Mouse (Mus musculus) thymus, postnatal 0 days (tissue): Measurements from ENCODE around the gene Dtx2. TPM values are rescaled to one million over a fixed set of nuclear protein-coding genes. Genes with fewer than 3 reads are reported as not detected.
"Not testable (repeated sequence)": the region's sequence is repeated elsewhere in the genome, so short reads cannot be mapped to it uniquely, and the experiment has no call there.

Experiments
- DNase-seq: peaks from one replicate; pipeline ENCODE4 v3.0.0-alpha.2; 2015; ENCODE audit warnings: low spot score
- polyA plus RNA-seq: library from polyadenylated mRNA; unstranded; fragments of >200 nt; fragmentation: Nextera tagmentation; extraction: Ambion mirVana; gene quantifications from 2 replicates; pipeline ENCODE4 v1.2.1, GENCODE M21; 2015

Dtx2 gene
- polyA plus RNA-seq, 1 experiment from 2014 or later, result 46.0 TPM

DNA sequence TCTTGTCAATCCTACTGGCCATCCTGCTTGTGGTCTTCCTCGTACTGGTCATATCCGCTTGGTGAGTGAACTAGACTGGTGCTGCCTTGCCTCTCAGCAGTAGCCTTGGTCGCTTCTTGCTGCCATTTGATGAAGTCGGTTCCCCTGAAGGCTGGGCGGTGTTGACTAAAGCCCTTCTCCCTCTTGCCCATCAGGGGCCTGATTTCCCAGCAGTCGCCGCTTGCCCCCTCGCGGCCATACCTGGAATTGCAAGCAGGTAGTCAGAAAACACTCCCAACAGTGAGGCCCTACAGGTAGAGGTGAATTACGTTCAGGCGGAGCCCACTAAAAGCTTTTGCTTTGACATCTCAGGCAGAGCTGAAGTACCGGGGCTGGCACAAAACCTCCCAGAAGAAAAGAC, 67.0 kb downstream of the Dtx2 start:
- peak; percentile 71 for DNase-seq

DNA sequence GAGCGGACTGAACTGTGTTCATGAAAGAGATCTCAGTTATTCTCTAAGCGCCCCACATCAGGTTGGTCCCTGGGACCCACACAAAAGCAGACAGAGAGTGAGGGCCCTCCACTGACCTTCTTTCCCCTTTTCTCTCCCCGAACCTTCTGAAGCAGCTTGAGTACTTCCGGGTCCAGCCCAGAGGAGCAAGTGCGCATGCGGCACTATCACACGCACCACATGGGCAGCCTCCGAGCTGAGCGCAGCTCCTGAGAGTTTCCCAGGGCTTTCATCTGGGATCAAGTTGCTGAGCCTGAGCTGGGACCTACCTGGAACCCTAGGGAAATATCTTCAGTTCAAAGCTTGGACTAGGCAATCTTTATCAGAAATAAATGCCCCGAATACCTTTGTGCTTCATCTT, 69.3 kb downstream of the Dtx2 start:
- no peak for DNase-seq

DNA sequence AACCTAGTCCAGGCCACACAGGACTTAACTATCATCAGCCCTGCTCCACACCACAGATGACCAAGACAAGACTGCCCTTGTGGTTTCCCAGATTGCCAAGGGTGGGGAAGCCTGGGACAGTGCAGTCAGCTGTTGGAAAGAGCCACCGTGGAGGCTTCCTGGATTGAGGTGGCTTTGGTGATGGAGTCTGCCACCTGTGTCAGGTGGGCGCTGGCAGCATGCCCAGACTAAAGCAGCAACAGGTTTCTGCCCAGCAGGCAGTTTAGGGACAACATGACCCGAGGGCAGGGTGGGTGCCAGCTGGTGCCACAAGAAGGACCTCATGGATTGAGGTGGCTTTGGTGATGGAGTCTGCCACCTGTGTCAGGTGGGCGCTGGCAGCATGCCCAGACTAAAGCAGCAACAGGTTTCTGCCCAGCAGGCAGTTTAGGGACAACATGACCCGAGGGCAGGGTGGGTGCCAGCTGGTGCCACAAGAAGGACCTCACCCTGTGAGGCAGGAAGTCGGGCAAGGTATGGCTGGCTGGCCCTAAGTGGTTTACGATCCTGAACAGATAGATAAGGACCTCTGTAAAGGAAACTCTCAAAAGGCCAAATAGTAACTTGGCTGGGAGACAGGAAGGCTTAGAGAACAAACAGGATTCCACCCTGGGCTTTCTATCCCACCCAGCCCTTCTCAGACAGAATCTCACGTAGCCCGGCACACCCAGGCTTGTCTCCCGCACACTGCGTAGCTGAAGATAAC, 72.0 kb downstream of the Dtx2 start:
- DNase-seq, result not testable (repeated sequence)

DNA sequence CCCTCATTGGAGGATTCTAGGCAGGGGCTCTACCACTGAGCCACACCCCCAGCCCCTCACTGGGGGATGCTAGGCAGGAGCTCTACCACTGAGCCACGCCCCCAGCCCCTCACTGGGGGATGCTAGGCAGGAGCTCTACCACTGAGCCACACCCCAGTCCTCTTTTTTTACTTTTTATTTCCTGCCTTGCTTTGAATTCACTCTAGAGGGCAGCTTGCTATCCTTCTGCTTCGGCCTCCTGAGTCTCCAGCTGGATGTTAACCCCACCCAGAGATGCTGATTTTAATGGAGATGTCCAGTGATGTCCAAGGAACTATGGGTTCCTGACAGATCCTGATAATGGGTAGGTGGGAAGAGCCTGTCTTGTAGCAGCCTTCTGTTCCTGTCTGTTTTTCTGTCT, 74.8 kb downstream of the Dtx2 start:
- DNase-seq, result no peak

DNA sequence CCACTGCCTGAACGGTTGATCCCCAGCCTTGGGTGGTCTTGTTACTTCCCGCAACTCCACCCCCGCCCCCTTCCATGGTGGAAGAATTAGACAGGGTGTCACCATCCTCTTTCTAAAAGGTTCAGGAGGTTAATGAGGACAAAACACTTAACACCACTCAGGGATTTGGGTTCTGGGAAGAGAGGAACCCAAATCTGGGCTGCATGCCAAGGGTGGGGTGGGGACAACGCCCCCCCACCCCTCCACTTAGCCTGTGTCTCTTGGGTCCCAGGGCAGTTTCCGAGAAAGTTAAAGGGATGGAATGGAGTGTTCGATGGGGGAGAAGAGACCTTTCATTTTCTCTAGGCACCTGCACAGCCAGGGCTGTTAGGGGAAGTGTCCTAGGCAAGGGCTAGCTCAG, 78.5 kb downstream of the Dtx2 start:
- DNase-seq, result no peak

DNA sequence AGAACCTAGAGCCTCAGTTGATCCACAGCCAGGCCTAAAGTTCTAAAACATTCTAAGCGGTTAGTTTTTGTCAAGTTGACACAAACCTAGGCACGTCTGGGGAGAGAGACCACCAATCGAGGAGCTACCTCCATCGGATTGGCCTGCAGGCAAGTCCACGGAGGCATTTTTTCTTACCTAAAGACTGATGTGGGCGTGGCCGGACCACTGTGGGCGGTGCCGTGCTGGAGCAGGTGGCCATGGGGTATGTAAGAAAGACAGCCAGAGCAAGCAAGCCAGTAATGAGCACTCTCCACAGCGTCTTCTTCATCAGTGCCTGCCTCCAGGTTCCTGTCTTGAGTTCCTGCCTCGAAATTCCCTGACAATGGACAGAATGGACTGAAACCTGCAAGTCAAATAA, 78.9 kb downstream of the Dtx2 start:
- no peak for DNase-seq

DNA sequence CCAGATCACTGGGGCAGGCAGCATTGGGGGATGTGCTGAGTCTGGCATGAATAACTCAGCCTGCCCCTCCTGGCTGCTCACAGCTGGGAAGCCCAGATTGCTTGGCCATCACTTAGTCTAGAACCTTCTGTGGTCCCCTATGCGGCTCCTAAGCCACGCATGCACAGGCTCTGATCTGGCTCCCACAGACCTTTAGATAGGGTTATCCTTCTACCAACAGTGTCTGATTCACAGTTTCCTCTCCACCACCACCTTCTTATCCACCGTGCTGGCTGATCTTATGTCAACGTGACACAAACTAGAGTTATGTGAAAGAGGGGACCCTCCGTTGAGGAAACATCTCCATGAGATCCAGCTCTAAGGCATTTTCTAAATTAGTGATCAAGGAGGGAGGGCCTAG, 80.5 kb downstream of the Dtx2 start:
- no peak for DNase-seq

DNA sequence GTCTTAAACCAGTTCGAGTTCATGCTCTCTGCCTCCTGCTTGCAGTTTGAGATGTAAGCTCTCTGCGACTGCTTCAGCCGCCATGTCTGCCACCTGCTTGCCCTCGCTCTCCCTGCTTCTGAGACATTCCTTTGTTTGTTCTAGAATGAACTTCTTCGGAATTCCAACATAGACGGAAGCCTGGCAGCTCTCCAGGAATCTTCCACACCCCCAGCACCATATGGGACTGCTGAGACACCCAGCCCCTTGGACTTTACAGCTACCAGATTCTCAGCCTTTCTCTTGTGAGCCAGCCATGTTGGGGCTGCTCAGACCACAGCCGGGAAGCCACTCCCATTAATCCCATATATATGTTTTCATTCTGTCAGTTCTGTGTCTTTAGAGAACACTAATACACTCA, 81.7 kb downstream of the Dtx2 start:
- no peak for DNase-seq

DNA sequence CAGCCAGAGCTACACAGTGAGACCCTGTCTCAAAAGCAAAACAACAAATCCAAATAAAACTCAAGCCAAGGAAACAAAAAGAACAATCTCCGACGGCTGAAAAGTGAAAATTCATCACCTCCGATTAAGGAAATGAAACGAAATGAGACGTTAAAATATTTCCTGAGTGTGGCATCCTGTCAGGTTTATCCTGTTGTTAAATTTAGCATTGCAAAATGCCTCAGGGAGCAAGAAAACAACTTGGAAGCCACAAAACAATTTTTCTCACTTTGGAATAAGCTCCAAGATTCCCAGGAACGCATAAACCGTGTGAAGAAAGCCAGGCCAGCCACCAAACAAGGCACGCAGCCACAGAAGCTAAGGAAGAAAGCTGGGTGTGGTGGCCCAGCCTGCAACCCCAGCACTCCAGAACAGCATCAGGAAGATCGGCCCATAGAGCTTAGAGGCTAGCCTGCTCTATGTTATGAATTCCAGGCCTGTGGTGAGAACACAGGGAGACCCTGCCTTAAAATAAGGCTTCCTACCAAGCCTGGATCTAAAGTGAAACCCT, 82.5 kb downstream of the Dtx2 start:
- DNase-seq, result no peak

DNA sequence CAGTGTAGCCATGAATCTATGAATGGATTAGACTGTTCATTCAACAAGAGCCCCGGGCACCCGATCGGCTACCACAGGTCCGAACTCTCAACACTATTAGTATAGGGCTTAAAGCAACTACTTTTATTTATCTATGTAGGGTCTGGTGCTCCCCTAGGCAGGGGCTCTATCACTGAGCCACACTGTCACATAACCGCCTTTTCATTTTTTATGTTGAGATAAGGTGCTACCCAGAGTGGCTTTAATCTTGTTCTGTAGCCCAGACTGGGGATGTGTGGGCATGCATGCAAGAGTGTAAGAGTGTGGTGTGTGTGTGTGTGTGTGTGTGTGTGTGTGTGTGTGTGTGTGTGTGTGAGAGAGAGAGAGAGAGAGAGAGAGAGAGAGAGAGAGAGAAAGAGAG, 83.5 kb downstream of the Dtx2 start:
- no peak for DNase-seq

DNA sequence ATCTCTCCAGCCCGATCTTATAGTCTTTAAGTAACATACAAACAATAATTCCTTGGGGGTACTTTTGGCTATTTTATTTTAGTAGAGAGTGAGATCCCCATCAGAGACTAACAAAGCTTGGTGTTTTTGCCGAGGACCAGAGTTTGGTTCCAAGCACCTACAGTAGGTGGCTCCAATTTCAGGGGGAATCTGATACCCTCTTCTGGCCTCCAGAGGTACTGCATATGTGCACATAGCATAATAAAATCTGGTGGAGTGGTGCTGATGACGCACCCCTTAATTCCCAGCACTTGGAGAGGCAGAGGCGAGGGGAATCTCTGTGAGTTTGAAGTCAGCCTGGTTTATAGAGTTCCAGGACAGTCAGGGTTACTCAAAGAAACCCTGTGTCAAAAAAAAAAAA, 87.7 kb downstream of the Dtx2 start:
- DNase-seq, result no peak

Other genes starting within 250 kb of the Dtx2 start
- 0.83 and 0.96 TPM in 2 replicates for gene Styxl1, start 216.4 kb upstream of the Dtx2 start, polyA plus RNA-seq
- 525 and 570 TPM in 2 replicates for gene Mdh2, start 216.3 kb upstream of the Dtx2 start, polyA plus RNA-seq
- gene Srrm3, start 187.9 kb upstream of the Dtx2 start, polyA plus RNA-seq, result 0.09 TPM in 1 of 2 replicates, not detected in the other
- 23.7 and 29.1 TPM in 2 replicates for gene Hspb1, start 106.9 kb upstream of the Dtx2 start, polyA plus RNA-seq
- gene Ywhag, start 60.2 kb upstream of the Dtx2 start, polyA plus RNA-seq, result 69.4 and 69.8 TPM in 2 replicates
- 1.6 and 2.7 TPM in 2 replicates for gene Ssc4d, start 20.3 kb upstream of the Dtx2 start, polyA plus RNA-seq
- 0.53 and 0.64 TPM in 2 replicates for gene Zp3, start 14.7 kb upstream of the Dtx2 start, polyA plus RNA-seq
- gene Upk3b, start 43.7 kb downstream of the Dtx2 start, polyA plus RNA-seq, result 0.32 and 0.48 TPM in 2 replicates
- 2.1 and 8.2 TPM in 2 replicates for gene Upk3bl, start 59.7 kb downstream of the Dtx2 start, polyA plus RNA-seq
- gene Rasa4, start 89.1 kb downstream of the Dtx2 start, polyA plus RNA-seq, result 11.2 and 13.3 TPM in 2 replicates
- gene Polr2j, start 121.8 kb downstream of the Dtx2 start, polyA plus RNA-seq, result 312 and 321 TPM in 2 replicates
- gene Lrwd1, start 141.3 kb downstream of the Dtx2 start, polyA plus RNA-seq, result 66.5 and 67.6 TPM in 2 replicates
- gene Alkbh4, start 141.3 kb downstream of the Dtx2 start, polyA plus RNA-seq, result 38.0 and 38.5 TPM in 2 replicates
- gene Orai2, start 175.9 kb downstream of the Dtx2 start, polyA plus RNA-seq, result 54.7 and 67.8 TPM in 2 replicates
- 60.0 and 65.9 TPM in 2 replicates for gene Prkrip1, start 204.2 kb downstream of the Dtx2 start, polyA plus RNA-seq